Comparison of ENCODE assay signal across 18 mouse cellular contexts in the genomic region with DNA sequence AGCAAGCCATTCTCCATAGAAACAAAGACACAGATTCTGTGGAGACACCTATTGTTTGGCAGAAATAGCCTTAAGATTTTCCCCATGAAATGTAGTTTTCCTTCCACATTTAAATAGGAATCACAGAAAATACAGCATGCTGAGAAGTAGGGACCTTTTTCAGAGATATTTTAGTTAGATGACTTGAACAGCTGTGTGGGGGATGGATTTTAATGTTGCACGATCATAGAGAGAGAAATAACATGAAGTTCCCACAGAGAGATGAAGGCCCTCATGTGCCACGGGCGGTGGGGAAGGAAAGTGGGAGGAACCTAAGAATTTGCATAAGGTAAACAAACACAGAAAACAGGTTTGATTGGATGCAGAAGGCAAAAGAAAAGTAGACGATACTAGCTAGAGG.
A peak's percentile ranks its signal among the peaks of the same experiment; 100 is the strongest.
DNase-seq lines count a peak whose midpoint lies in the region; TF ChIP-seq lines count a peak whose summit lies in the region.
"Had no signal": no experiment of that assay in that cellular context is flagged by ENCODE, and none has a peak within 500 bp of the region (broad histone marks: within the 10 kb centered on the region; RNA-seq: fewer than 3 reads in every experiment).

No protein-coding gene starts in this region.

- TF ChIP-seq CTCF in left cerebral cortex, adult 2 months (IDR thresholded peaks at IDR 0.05), result no peak

- H3K27ac ChIP-seq in left cerebral cortex, adult 2 months, result peak overlapping the region; percentile 72
- H3K27ac ChIP-seq: embryonic facial prominence, embryonic 10.5 days; embryonic facial prominence, embryonic 12.5 days; forebrain, embryonic 13.5 days; forebrain, embryonic 15.5 days had no signal

- intact Hi-C loops in heart, postnatal 10 days (cut with DNase I), result no loop called here
- intact Hi-C loops in left cerebral cortex, adult 2 months (cut with DNase I), result no loop called here
- intact Hi-C loops in left cerebral cortex, postnatal 10 days (cut with DNase I), result no loop called here

- no peak overlapping the region for H3K4me3 ChIP-seq in left cerebral cortex, adult 2 months
- H3K4me3 ChIP-seq: embryonic facial prominence, embryonic 10.5 days; embryonic facial prominence, embryonic 12.5 days; forebrain, embryonic 13.5 days; forebrain, embryonic 15.5 days had no signal

- DNase-seq in heart, adult 11 months, result peak; percentile 16
- DNase-seq in heart, postnatal 10 days, result no peak
- no peak for DNase-seq in left cerebral cortex, adult 2 months (ENCODE audit: extremely low spot score in 1 of 2, low spot score in 2 of 2)
- no peak for DNase-seq in left cerebral cortex, postnatal 10 days (ENCODE audit: extremely low spot score in 1 of 2, low spot score in 2 of 2)
- DNase-seq in right cerebral cortex, postnatal 4 days, result no peak
- DNase-seq: adrenal gland, adult 2 months; adrenal gland, postnatal 10 days; adrenal gland, postnatal 25 days; cerebellum, adult 11-12 months; cerebellum, adult 2 months; cerebellum, adult 9-10 months; cerebellum, postnatal 10 days; cerebellum, postnatal 25 days; forebrain, postnatal 0 days had no signal
